Mouse (Mus musculus) liver, postnatal 0 days (tissue): ENCODE results near the gene Frzb. TPM values are rescaled to one million over a fixed set of nuclear protein-coding genes. Genes with fewer than 3 reads are reported as not detected.
A peak's percentile ranks its signal among the peaks of the same experiment; 100 is the strongest.

ENCODE experiments used
- ATAC-seq: fragments of 200-750 bp; cut with Nextera tagmentation; 2 replicates; pipeline ENCODE4 v1.8.0; 2017; ENCODE audit warnings: mild to moderate bottlenecking, moderate library complexity
- DNase-seq: peaks from one replicate; pipeline ENCODE4 v3.0.0-alpha.2; 2016
- H3K27ac ChIP-seq: fragments of 300-500 bp; sonication (generic); 2 replicates; pipeline ENCODE4 v1.5.1; 2014; ENCODE audit warnings: antibody characterized with exemption, moderate library complexity, mild to moderate bottlenecking, low read depth
- H3K27me3 ChIP-seq: fragments of 300-500 bp; sonication (generic); 2 replicates; pipeline ENCODE4 v1.6.1; 2014; ENCODE audit warnings: low read length, control low read depth, mixed read lengths; ENCODE audit not compliant: insufficient read depth
- H3K36me3 ChIP-seq: fragments of 300-500 bp; sonication (generic); replicated peaks from 2 replicates; pipeline ENCODE4 v1.6.1; 2014; ENCODE audit warnings: mild to moderate bottlenecking, control low read depth, low read length, moderate library complexity, mixed read lengths; ENCODE audit not compliant: insufficient read depth
- H3K4me1 ChIP-seq: fragments of 300-500 bp; sonication (generic); 2 replicates; pipeline ENCODE4 v1.6.1; 2014; ENCODE audit warnings: antibody characterized with exemption, mild to moderate bottlenecking, control low read depth; ENCODE audit not compliant: insufficient read depth
- H3K4me2 ChIP-seq: fragments of 300-500 bp; sonication (generic); 2 replicates; pipeline ENCODE4 v1.6.1; 2014; ENCODE audit warnings: low read depth, mild to moderate bottlenecking, low read length, moderate library complexity, mixed read lengths
- H3K4me3 ChIP-seq: fragments of 300-500 bp; sonication (generic); 2 replicates; pipeline ENCODE4 v1.5.1; 2014; ENCODE audit warnings: low read depth, low read length
- H3K9ac ChIP-seq: fragments of 300-500 bp; sonication (generic); replicated peaks from 2 replicates; pipeline ENCODE4 v1.6.1; 2014; ENCODE audit warnings: mild to moderate bottlenecking, moderate library complexity
- H3K9me3 ChIP-seq: fragments of 300-500 bp; sonication (generic); 2 replicates; pipeline ENCODE4 v1.6.1; 2016; ENCODE audit warnings: mild to moderate bottlenecking, control low read depth, low read length, mixed read lengths
- CTCF ChIP-seq: sonication (generic); IDR thresholded peaks from 2 replicates; pipeline ENCODE4 v1.5.1; 2016; ENCODE audit warnings: antibody characterized with exemption, low read depth
- EP300 ChIP-seq: IDR thresholded peaks from 2 replicates; pipeline ENCODE4 v1.6.1; 2016; ENCODE audit warnings: antibody characterized with exemption, low read depth, mild to moderate bottlenecking
- WGBS: fragments of 180-500 bp; shearing (Covaris S2); extraction: QIAGEN DNeasy Blood & Tissue Kit; methylation state at CpG from one replicate; pipeline ENCODE4 v1.1.7; 2014; ENCODE audit not compliant: insufficient replicate concordance; 5-methylcytosine and 5-hydroxymethylcytosine counted together
- polyA plus RNA-seq: library from polyadenylated mRNA; unstranded; fragments of >200 nt; fragmentation: Nextera tagmentation; extraction: Ambion mirVana; gene quantifications from 2 replicates; pipeline ENCODE4 v1.2.1, GENCODE M21; 2015

The Frzb gene
- polyA plus RNA-seq, 1 experiment from 2014 or later = 0.49 TPM

DNA sequence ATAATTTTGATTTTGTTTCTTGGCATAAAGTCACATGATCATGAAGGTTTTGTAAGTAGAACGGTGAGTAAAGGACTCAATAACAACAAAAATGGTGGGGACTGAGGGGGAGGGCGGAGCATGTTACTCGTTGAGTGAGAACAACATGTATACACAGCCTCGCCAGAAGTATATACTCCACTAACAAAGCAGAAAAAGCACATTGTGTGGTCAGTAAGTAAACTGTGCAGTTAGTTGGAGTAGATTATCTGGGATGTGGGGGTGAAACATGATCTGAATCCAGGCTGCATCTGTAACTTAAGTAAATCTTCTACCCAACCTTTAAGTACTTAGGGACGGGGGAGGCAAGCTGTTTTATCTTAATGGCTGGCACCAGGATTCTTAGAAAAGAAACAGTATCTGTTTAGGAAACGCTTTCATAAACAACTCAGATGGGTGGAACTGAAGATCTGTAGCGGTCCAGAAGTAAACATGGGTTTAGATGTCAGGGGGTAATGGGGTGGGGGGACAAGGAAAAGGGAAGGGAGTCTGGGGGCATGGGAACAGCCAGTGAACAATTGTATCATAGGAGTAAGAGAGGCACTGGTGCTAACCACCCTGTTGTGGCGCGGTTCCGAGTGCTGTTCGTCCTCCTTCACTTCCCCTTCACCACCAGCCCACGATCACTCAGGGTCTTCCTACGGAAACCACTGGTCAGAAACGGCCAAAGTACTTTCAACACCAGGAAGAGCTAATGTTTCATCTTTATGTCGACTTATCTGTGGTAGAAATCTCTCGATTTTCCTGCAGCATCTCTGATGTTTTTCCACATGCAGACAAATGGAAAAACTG lies 18.8 kb upstream of the Frzb start:
- TF ChIP-seq CTCF (no peak), EP300 (no peak)
- no peak overlapping the region for H3K4me3 ChIP-seq
- H3K27ac ChIP-seq = no peak overlapping the region
- H3K9ac ChIP-seq = no peak overlapping the region
- 41% methylated on average over 16 of the region's 16 CpGs for WGBS
- no peaks in the 10 kb centered on the region for H3K36me3 ChIP-seq
- no peaks in the 10 kb centered on the region for H3K9me3 ChIP-seq
- H3K4me2 ChIP-seq = no peak overlapping the region
- H3K27me3 ChIP-seq = no peaks in the 10 kb centered on the region
- ATAC-seq (no peak), DNase-seq (no peak)
- H3K4me1 ChIP-seq = no peaks in the 10 kb centered on the region

GRCm38 (mm10) chr2:80461827-80462226 lies 14.4 kb upstream of the Frzb start:
- H3K36me3 ChIP-seq = no peaks in the 10 kb centered on the region
- no peak overlapping the region for H3K9ac ChIP-seq
- 69% methylated on average over 8 of the region's 8 CpGs for WGBS
- TF ChIP-seq CTCF = no peak
- TF ChIP-seq EP300 = no peak
- H3K27me3 ChIP-seq = no peaks in the 10 kb centered on the region
- no peaks in the 10 kb centered on the region for H3K9me3 ChIP-seq
- no peaks in the 10 kb centered on the region for H3K4me1 ChIP-seq
- no peak overlapping the region for H3K4me2 ChIP-seq
- DNase-seq (no peak), ATAC-seq (no peak)
- H3K4me3 ChIP-seq = no peak overlapping the region
- no peak overlapping the region for H3K27ac ChIP-seq

DNA sequence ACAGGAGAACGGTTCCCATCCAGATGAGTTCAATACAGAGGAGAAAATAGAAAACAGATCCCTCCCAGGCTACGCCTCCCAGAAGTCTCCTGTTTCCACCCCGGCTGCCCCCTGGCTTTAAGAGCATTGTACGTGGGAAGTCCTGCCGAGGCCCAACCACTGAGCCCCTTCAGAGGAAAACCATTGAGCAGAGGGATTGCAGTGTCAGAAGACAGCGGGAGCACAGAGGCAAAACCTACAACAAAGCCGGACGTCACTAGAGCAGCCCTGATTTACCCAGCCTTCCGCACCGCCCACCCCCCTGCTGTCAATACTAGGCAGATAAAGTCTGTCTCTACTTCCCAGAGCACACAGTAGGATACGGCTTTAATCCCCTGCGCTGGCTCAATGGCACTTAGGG lies 806 bp upstream of the Frzb start:
- Histone ChIP-seq H3K27me3 (peaks cover 25% of the 10 kb centered on the region), H3K4me1 (peaks cover 13% of the 10 kb centered on the region), H3K27ac (no peak overlapping the region), H3K36me3 (no peaks in the 10 kb centered on the region), H3K9me3 (peaks cover 2% of the 10 kb centered on the region; the same call in 1 of the 2 replicates), H3K9ac (no peak overlapping the region), H3K4me2 (peak overlapping the region; percentile 77), H3K4me3 (peak overlapping the region; percentile 50)
- TF ChIP-seq EP300 = no peak
- 2% methylated on average over 12 of the region's 12 CpGs for WGBS
- DNase-seq (no peak), ATAC-seq (no peak)

- H3K9ac ChIP-seq = no peak overlapping the region; the same call in 1 of the 2 replicates
- WGBS = 1% methylated on average over 54 of the region's 54 CpGs
- H3K27ac ChIP-seq = no peak overlapping the region
- H3K4me1 ChIP-seq = peaks cover 13% of the 10 kb centered on the region
- peaks cover 2% of the 10 kb centered on the region; the same call in 1 of the 2 replicates for H3K9me3 ChIP-seq
- peaks cover 25% of the 10 kb centered on the region for H3K27me3 ChIP-seq
- peak; percentile 19 for DNase-seq
- peak; percentile 25; the same call in 1 of the 2 replicates for ATAC-seq
- H3K36me3 ChIP-seq = no peaks in the 10 kb centered on the region
- peak overlapping the region; percentile 50 for H3K4me3 ChIP-seq
- peak overlapping the region; percentile 77 for H3K4me2 ChIP-seq
- no peak for TF ChIP-seq EP300
- TF ChIP-seq CTCF = no peak
These were observed 895 bp downstream of the Frzb start for GRCm38 (mm10) chr2:80446308-80447151.

- peaks cover 2% of the 10 kb centered on the region; the same call in 1 of the 2 replicates for H3K9me3 ChIP-seq
- 6% methylated on average over 10 of the region's 10 CpGs for WGBS
- peak overlapping the region; percentile 77 for H3K4me2 ChIP-seq
- no peaks in the 10 kb centered on the region for H3K36me3 ChIP-seq
- no peak overlapping the region for H3K27ac ChIP-seq
- no peak for DNase-seq
- H3K27me3 ChIP-seq = peaks cover 25% of the 10 kb centered on the region
- peaks cover 13% of the 10 kb centered on the region for H3K4me1 ChIP-seq
- no peak for ATAC-seq
- H3K4me3 ChIP-seq = peak overlapping the region; percentile 50
- TF ChIP-seq EP300 = no peak
- TF ChIP-seq CTCF = no peak
- H3K9ac ChIP-seq = no peak overlapping the region
These were observed 1.5 kb downstream of the Frzb start for GRCm38 (mm10) chr2:80445926-80446307.

- 53% methylated on average over 10 of the region's 10 CpGs for WGBS
- Histone ChIP-seq H3K4me1 (peaks cover 13% of the 10 kb centered on the region), H3K9me3 (peaks cover 2% of the 10 kb centered on the region; the same call in 1 of the 2 replicates), H3K4me2 (no peak overlapping the region), H3K4me3 (no peak overlapping the region), H3K9ac (no peak overlapping the region), H3K36me3 (no peaks in the 10 kb centered on the region), H3K27me3 (peaks cover 25% of the 10 kb centered on the region), H3K27ac (no peak overlapping the region)
- ATAC-seq (no peak), DNase-seq (no peak)
- TF ChIP-seq EP300 (no peak), CTCF (no peak)
These were observed 1.9 kb downstream of the Frzb start for GRCm38 (mm10) chr2:80445491-80445890.
